Mouse (Mus musculus): ENCODE results near the gene Cnot6l.

GRCm38 (mm10) chr5:96183211-96183610 is 19.2 kb upstream of the Cnot6l start:
- no peak for TF ChIP-seq HCFC1 (IDR thresholded peaks at IDR 0.05; ENCODE audit: borderline replicate concordance, insufficient read depth, low read length)
- TF ChIP-seq ZNF384 (IDR thresholded peaks at IDR 0.05; ENCODE audit: low read depth, low read length): no peak
- no peak for TF ChIP-seq ZC3H11A (IDR thresholded peaks at IDR 0.05; ENCODE audit: borderline replicate concordance, low read depth, low read length)

All from ES-E14 (cell line).